Mouse (Mus musculus) heart, postnatal 0 days (tissue): ENCODE measurements around the gene Acp5.
"Not testable (repeated sequence)": the region's sequence is repeated elsewhere in the genome, so short reads cannot be mapped to it uniquely, and the experiment has no call there.

Experiments
- CTCF ChIP-seq: IDR thresholded peaks from 2 replicates; pipeline ENCODE4 v1.5.1; 2016; ENCODE audit warnings: antibody characterized with exemption, control low read depth, low read depth
- EP300 ChIP-seq: IDR thresholded peaks from 2 replicates; pipeline ENCODE4 v1.6.1; 2016; ENCODE audit warnings: antibody characterized with exemption, low read depth

GRCm38 (mm10) chr9:22150249-22150693 lies 14.8 kb upstream of the Acp5 start:
- not testable (repeated sequence) for TF ChIP-seq CTCF, EP300
